17 mouse cellular contexts compared by ENCODE assay signal in genomic region chr2:7115801-7116200, GRCm38 (mm10).
A peak's percentile ranks its signal among the peaks of the same experiment; 100 is the strongest.
DNase-seq lines count a peak whose midpoint lies in the region; ATAC-seq and TF ChIP-seq lines count a peak whose summit lies in the region.
"Had no signal": no experiment of that assay in that cellular context is flagged by ENCODE, and none has a peak within 500 bp of the region (broad histone marks: within the 10 kb centered on the region; RNA-seq: fewer than 3 reads in every experiment).

No protein-coding gene starts in this region.

- no peak overlapping the region for H3K4me3 ChIP-seq in hindbrain, embryonic 10.5 days
- no peak overlapping the region for H3K4me3 ChIP-seq in hindbrain, embryonic 14.5 days (replicated peaks; ENCODE audit: low read length)
- no peak overlapping the region for H3K4me3 ChIP-seq in lung, embryonic 14.5 days (ENCODE audit: low read depth, low read length)
- no peak overlapping the region for H3K4me3 ChIP-seq in myocyte
- H3K4me3 ChIP-seq: heart, embryonic 15.5 days; intestine, embryonic 15.5 days; limb, embryonic 12.5 days; midbrain, embryonic 12.5 days had no signal

- H3K9me3 ChIP-seq in hindbrain, embryonic 10.5 days: no peaks in the 10 kb centered on the region
- no peaks in the 10 kb centered on the region for H3K9me3 ChIP-seq in hindbrain, embryonic 14.5 days (ENCODE audit: control insufficient read depth, low read length)
- H3K9me3 ChIP-seq in lung, embryonic 14.5 days (ENCODE audit: low read depth, low read length): no peaks in the 10 kb centered on the region
- H3K9me3 ChIP-seq: heart, embryonic 15.5 days; intestine, embryonic 15.5 days; limb, embryonic 12.5 days; midbrain, embryonic 12.5 days had no signal

- no peak for ATAC-seq in hindbrain, embryonic 14.5 days (ENCODE audit: low FRiP score)
- ATAC-seq in lung, embryonic 14.5 days (ENCODE audit: insufficient read depth): no peak
- ATAC-seq in Patski: peak; percentile 61
- no peak for ATAC-seq in monocyte, adult 5-6 weeks (replicated peaks; ENCODE audit: insufficient number of reproducible peaks, low FRiP score, low TSS enrichment, poor library complexity, severe bottlenecking)
- ATAC-seq: forebrain, embryonic 14.5 days; intestine, embryonic 15.5 days had no signal

- no peaks in the 10 kb centered on the region for H3K79me2 ChIP-seq in myocyte (ENCODE audit: control insufficient read depth, insufficient read depth)

- 17% methylated on average over 2 of the region's 2 CpGs for WGBS in hindbrain, embryonic 10.5 days
- 25% methylated on average over 2 of the region's 2 CpGs for WGBS in hindbrain, embryonic 14.5 days
- 34% methylated on average over 2 of the region's 2 CpGs for WGBS in lung, embryonic 14.5 days

- TF ChIP-seq CTCF in lung, embryonic 14.5 days (IDR thresholded peaks at IDR 0.05; ENCODE audit: low read depth): no peak
- TF ChIP-seq CTCF in Patski (IDR thresholded peaks at IDR 0.05): no peak

- H3K4me1 ChIP-seq in hindbrain, embryonic 10.5 days (replicated peaks): peaks cover 24% of the 10 kb centered on the region
- H3K4me1 ChIP-seq in hindbrain, embryonic 14.5 days (replicated peaks; ENCODE audit: control insufficient read depth, insufficient read depth, low read length): peaks cover 5% of the 10 kb centered on the region; the same call in 1 of the 2 replicates
- no peaks in the 10 kb centered on the region for H3K4me1 ChIP-seq in lung, embryonic 14.5 days (ENCODE audit: insufficient read depth)
- H3K4me1 ChIP-seq: heart, embryonic 15.5 days; intestine, embryonic 15.5 days; limb, embryonic 12.5 days had no signal

- no peak overlapping the region for H3ac ChIP-seq in myocyte (ENCODE audit: control insufficient read depth, insufficient read length)

- in situ Hi-C loops in Patski (cut with MboI; ENCODE audit: low pct_unique_long_range_greater_than_20kb): no loop called here

- POLR2A ChIA-PET in Patski (lab: Charles Lee): interaction anchor here (0.6 kb wide), 1 partner anchor 437 kb away, joined by 3 read pairs; no protein-coding TSS in a partner anchor

- no peaks in the 10 kb centered on the region for H3K36me3 ChIP-seq in hindbrain, embryonic 10.5 days
- no peaks in the 10 kb centered on the region for H3K36me3 ChIP-seq in hindbrain, embryonic 14.5 days (replicated peaks; ENCODE audit: control insufficient read depth, insufficient read depth)
- no peaks in the 10 kb centered on the region for H3K36me3 ChIP-seq in lung, embryonic 14.5 days (ENCODE audit: insufficient read depth)
- H3K36me3 ChIP-seq in myocyte (ENCODE audit: control insufficient read depth, insufficient read depth): no peaks in the 10 kb centered on the region
- H3K36me3 ChIP-seq: heart, embryonic 15.5 days; intestine, embryonic 15.5 days; limb, embryonic 12.5 days; midbrain, embryonic 12.5 days had no signal

- peak; percentile 9 for DNase-seq in hindbrain, embryonic 10.5 days (ENCODE audit: low spot score)
- DNase-seq in hindbrain, embryonic 14.5 days (ENCODE audit: low spot score): no peak
- DNase-seq in lung, embryonic 14.5 days: peak; percentile 9
- no peak for DNase-seq in lung, postnatal 14 days
- peak; percentile 48 for DNase-seq in Patski (ENCODE audit: low read depth, low spot score)
- DNase-seq in heart, adult 18-20 months: no peak
- DNase-seq: adrenal gland, postnatal 25 days; cerebellum, adult 11 months; gastrocnemius, postnatal 14 days; lung, adult 2 months had no signal

- peak overlapping the region; percentile 45 for H3K27ac ChIP-seq in hindbrain, embryonic 10.5 days
- no peak overlapping the region for H3K27ac ChIP-seq in hindbrain, embryonic 14.5 days
- no peak overlapping the region for H3K27ac ChIP-seq in lung, embryonic 14.5 days (ENCODE audit: low read depth)
- H3K27ac ChIP-seq: heart, embryonic 15.5 days; intestine, embryonic 15.5 days; limb, embryonic 12.5 days; midbrain, embryonic 12.5 days had no signal

- CTCF ChIA-PET in Patski (lab: Charles Lee): no interaction called here

- TF ChIP-seq POLR2A in myocyte (IDR thresholded peaks at IDR 0.05; ENCODE audit: insufficient read length, low read depth): no peak

- H3K9ac ChIP-seq in hindbrain, embryonic 14.5 days: no peak overlapping the region
- H3K9ac ChIP-seq in lung, embryonic 14.5 days: no peak overlapping the region
- H3K9ac ChIP-seq: heart, embryonic 15.5 days; intestine, embryonic 15.5 days; limb, embryonic 12.5 days; midbrain, embryonic 12.5 days had no signal

- H3K27me3 ChIP-seq in hindbrain, embryonic 10.5 days (ENCODE audit: insufficient read depth, poor library complexity, severe bottlenecking): no peaks in the 10 kb centered on the region
- H3K27me3 ChIP-seq in hindbrain, embryonic 14.5 days (ENCODE audit: control insufficient read depth, insufficient read depth, low read length): no peaks in the 10 kb centered on the region
- no peaks in the 10 kb centered on the region for H3K27me3 ChIP-seq in lung, embryonic 14.5 days (ENCODE audit: insufficient read depth, low read length)
- H3K27me3 ChIP-seq in Patski: no peaks in the 10 kb centered on the region
- H3K27me3 ChIP-seq in myocyte (ENCODE audit: control insufficient read depth, insufficient read depth, insufficient read length): no peaks in the 10 kb centered on the region
- H3K27me3 ChIP-seq: heart, embryonic 15.5 days; intestine, embryonic 15.5 days; limb, embryonic 12.5 days; midbrain, embryonic 12.5 days had no signal

- no peak overlapping the region for H3K4me2 ChIP-seq in hindbrain, embryonic 14.5 days (replicated peaks)
- H3K4me2 ChIP-seq in lung, embryonic 14.5 days: no peak overlapping the region
- peak overlapping the region; percentile 58 for H3K4me2 ChIP-seq in myocyte (ENCODE audit: low read depth)
- H3K4me2 ChIP-seq: heart, embryonic 15.5 days; intestine, embryonic 15.5 days; limb, embryonic 12.5 days; midbrain, embryonic 12.5 days had no signal

TF ChIP-seq in myocyte, 11 proteins besides CTCF, POLR2A, EP300 and RAD21:
- TF ChIP-seq MYOD1 (IDR thresholded peaks at IDR 0.05; ENCODE audit: control insufficient read depth in 1 of 3, insufficient read length in 2 of 3, low read depth in 2 of 3) (peak in 1 of 3 experiments; percentile 10), SRF (IDR thresholded peaks at IDR 0.05; ENCODE audit: control insufficient read depth, insufficient read length, low read depth) (no peak)

Comparison
In these comparisons a context has a peak if more than half of its experiments do, and no peak if none do; other contexts are left out.
1. DNase-seq: peak in hindbrain, embryonic 10.5 days (single experiment), lung, embryonic 14.5 days (single experiment) and Patski (single experiment); none in hindbrain, embryonic 14.5 days (single experiment), lung, postnatal 14 days (single experiment) and heart, adult 18-20 months (0 of 2).